Mouse (Mus musculus) mouse trophoblast stem cell (cell line): ENCODE measurements around the gene Zfp266.

Experiments
- in situ Hi-C, 2 experiments: fragments of 300-500 bp; cut with MseI, MboI; formaldehyde crosslinking; loops; 2 replicates in 1 of 2; 3 replicates in 1 of 2; pipeline ENCODE4 v1.15.1; 2025

Gene Zfp266

GRCm38 (mm10) chr9:20492527-20493233 lies 28.5 kb downstream of the Zfp266 start, which contains the start of gene Zfp426:
Zfp426 (minus strand) TSS chr9:20492746.
- in situ Hi-C loops: no loop called here

- in situ Hi-C loops: no loop called here
Measured at GRCm38 (mm10) chr9:20491858-20492526, 29.2 kb downstream of the Zfp266 start.

DNA sequence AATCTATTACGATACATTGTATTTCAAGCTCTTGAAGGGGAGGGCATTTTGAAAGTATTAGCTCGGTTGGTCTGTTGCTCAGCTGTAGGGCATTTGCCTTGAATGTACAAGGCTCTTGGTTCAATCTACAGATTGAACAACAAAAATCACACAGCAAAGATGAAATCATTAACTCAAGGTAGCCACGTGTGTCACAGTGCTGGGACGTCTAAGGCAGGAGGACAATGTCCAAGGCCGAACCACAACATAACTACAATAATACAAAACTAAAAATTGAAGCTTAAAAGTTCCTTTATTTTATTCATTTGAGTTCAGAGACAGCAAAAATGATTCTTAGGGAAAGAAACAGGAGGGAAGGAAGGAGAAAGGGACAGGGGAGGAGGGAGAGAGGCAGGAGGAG lies 31.7 kb downstream of the Zfp266 start:
- in situ Hi-C loops: no loop called here

DNA sequence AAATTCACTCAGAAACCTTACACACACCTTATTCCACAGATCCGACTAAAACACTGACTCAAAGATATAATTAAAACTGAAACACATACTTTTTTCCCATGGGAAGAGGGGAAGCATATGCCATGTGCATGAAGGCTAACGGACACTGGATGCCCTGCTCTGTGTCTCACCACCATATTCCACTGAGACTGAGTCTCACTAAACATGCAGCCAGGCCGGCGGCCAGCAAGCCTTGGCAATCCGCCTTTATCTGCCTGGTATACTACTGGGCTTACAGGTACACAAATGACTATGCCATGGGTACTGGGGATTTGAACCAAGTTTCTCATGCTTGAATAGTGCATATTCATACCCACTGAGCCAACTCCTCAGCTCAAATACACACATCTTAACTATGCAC lies 41.8 kb downstream of the Zfp266 start:
- in situ Hi-C loops: no loop called here

DNA sequence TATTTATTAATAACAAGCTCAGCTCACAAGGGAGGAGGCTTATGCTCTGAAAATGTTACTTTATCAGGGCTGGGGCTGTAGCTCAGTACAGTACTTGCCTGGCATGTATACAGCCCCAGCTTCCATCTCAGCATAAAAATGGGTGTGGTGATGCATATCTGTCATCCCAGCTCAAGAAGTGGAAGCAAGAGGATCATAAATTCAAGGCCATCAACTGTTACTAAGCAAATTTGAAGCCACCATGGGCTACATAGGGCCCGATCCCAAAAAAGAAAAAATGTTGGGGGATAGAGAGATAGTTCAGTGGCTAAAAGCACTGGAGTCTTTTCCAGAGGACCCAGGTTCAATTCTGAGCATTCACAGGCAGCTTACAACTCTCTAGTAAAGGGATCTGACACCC lies 44.6 kb downstream of the Zfp266 start:
- in situ Hi-C loops: no loop called here

DNA sequence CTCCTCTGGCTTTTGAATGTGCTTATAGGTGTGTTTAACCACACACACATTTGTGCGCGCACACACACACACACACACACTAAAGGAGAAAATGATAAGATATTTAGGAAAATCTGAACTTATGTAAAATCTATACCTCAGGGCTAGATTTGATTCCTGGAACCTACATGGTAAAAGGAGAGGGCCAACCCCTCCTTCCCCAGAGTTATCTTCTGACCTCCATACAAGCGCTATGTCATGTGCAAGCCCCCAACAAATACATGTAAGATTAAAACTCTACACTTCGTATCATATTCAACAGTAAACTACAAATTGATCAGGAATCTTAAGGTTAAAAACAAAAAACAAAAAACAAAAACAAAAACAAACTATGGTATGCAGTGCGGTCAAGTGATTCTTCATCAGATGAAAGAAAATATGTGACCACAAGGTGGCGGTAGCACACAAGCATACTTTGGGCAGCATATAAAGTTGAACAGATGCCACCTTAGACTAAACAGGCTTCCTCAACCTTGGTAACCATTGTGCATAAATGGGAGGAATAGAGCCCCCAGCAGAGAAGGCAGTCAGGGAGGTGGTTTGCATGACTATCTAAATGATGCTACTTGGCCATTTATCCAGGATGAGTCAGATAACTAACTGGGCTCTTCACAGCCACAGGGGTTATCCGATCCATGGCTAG lies 54.3 kb downstream of the Zfp266 start:
- in situ Hi-C loops: loop anchor here in 1 of 2 experiments (5.0 kb wide), 1 partner anchor 80 kb away; no protein-coding TSS in a partner anchor

- in situ Hi-C loops: no loop called here
Measured at GRCm38 (mm10) chr9:20459377-20460317, 61.6 kb downstream of the Zfp266 start, which contains the start of gene Zfp26. Zfp26 (minus strand) TSS chr9:20460162.

DNA sequence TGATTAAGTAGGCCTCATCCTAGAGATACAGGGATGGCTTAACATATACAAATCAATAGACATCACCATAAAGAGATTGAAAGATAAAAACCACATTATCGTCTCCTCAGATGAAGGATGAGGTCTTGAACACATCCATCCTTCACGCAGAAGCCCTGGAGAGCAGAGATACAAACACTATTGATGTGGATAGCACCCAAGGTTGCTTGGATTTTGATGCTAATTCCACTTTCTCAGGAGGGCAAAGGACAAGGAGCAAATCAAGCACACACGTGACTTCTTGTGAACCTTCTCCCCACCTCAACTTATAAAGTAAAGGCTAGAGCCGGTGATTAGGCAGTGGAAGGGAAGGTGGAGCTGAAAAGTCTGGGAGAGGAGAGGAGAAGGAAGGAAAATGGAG lies 67.6 kb downstream of the Zfp266 start:
- in situ Hi-C loops: no loop called here

DNA sequence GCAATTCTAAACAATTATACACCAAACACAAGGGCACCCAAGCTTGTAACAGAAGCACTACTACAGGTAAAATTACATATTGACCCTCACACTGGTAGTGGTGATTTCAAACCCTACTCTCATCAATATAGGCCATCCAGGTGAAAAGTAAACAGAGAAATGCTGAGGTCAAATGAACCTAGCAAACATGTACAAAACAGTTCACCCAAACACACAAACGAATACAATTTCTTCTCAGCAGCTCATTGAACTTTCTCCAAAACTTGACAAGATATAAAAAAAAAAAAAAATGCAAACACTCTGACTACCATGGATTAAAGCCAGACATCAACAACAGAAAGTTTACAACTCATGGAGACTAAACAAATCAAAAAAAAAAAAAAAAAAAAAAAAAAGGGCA lies 69.7 kb downstream of the Zfp266 start:
- in situ Hi-C loops: no loop called here
